Mouse (Mus musculus) T-helper 2 cell (primary cell): Measurements from ENCODE around the gene Il12a.

Source experiments
- in situ Hi-C: fragments of 300-600 bp; cut with MboI, MseI; formaldehyde crosslinking; loops from one replicate; pipeline ENCODE4 v1.15.1; 2025; ENCODE audit warnings: high pct_unique_total_duplicates

The Il12a gene

DNA sequence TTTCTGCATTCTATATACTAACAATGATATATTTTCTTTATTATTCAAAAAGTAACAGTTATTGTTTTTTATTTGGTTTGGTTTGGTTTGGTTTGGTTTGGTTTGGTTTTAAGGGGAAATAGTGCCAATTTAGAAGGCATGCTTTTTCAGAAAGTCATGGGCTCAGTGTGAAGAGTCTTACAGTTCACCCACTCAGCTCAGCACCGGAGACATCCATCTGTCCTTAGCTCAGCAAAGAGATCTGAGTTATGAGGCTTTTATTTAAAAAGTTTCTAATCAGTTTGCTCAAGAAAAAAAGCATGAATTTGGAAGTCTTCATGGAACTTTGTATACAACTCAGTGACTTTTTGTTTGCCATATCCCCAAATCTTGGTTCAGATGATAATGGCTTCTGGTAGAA, 6.2 kb upstream of the Il12a start:
- in situ Hi-C loops = no loop called here

DNA sequence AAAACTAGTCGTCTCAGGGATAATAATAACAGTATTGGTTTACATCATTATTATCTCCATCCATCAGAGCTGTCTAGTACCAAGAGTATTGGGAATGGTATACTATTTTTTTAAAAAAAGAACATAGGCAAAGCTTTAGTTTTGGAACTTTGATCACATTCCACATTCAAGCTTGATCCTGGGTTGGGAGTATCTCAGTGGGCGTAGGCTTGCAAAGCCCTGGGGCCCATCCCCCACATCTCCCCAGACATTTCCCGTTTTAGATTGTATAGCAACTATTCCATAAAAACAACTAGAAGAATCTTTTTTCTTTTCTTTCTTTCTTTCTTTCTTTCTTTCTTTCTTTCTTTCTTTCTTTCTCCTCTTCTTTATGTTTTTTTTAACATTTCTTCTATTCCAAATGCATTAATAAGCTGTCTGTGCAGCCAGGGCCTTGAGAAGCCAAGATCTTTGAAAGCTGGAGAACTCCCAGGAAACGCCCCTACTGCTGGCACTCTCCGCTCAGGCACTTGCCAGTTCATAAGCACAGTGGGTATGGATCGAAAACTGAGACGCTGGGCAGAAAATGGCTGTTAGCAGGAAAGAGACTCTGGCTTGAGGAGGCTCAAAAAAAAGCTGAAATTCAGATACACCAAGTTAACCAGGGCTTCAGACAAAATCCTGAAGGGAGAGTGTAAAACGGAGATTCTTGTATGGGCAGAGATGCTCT, 3.4 kb upstream of the Il12a start:
- in situ Hi-C loops = no loop called here

DNA sequence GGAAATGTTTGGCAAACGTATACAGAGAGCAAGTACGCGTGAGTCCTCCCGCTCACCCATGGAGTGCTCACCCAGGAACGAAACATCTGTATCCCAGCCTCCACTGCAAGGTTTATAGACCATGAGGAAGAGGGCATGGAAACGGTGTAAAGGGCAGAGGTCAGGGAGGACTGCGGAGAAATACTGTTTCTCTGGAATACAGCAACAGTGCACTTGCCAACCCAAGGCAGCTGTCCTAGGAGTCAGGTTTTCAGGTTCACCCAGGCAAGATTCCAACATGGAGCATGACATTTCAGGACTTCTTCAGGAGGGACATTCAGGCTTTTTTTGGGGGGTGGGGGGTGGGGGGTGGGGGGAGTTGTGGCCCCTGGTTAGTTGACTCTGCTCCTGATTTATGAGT, 1.1 kb upstream of the Il12a start:
- in situ Hi-C loops = no loop called here

DNA sequence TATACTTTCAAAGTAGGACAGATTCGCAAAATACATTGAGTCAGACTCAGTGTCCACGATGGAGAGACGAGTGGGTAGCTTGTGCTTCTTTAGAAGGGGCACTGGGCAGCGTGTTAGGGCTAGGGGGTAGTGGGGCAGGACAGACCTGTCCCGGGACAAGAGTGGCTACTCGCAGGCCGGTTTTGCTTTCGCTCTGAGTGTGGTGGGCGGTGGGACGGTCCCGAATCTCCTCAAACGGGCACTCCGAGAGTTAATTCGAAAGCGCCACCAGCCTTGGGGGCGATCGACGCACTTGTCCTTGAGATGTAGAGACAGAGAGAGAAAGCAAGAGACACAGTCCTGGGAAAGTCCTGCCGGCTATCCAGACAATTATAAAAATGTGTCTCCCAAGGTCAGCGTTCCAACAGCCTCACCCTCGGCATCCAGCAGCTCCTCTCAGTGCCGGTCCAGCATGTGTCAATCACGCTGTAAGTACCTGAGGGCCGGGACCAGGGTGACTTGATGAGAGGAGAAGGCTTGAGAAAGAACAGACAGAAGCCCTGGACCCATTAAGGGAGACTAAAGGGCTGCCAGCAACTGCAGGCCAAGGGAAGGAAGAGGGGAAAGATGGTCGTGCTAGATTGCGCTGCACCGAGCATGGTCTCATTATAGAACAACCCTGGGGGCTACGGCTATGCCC, 795 bp downstream of the Il12a start:
- in situ Hi-C loops = no loop called here

DNA sequence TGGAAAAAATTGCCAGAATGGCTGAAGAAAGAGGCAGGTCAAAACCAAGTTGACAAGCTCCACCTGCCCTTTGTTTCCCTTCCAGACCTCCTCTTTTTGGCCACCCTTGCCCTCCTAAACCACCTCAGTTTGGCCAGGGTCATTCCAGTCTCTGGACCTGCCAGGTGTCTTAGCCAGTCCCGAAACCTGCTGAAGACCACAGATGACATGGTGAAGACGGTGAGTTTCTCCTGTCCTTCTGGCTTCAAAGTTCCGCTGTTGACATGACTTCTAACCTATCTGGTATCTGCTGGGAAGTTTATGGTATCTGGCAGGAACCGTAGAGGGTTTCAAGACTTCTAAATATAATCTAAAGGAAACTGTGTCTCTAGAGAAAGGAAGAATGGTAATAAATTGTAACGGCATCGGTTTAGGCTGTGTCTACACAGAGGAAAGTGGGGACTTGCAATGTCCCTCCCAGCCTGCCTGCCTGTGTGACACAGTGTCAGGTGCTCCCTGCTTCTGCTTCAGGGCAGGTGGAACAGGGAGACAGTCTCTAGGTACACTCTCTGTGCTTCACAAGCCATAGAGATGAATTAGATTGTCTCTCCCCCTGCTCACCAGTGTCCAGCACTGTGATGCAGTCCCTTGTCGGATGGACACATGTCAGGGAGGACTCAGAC, 1.6 kb downstream of the Il12a start:
- in situ Hi-C loops = no loop called here

DNA sequence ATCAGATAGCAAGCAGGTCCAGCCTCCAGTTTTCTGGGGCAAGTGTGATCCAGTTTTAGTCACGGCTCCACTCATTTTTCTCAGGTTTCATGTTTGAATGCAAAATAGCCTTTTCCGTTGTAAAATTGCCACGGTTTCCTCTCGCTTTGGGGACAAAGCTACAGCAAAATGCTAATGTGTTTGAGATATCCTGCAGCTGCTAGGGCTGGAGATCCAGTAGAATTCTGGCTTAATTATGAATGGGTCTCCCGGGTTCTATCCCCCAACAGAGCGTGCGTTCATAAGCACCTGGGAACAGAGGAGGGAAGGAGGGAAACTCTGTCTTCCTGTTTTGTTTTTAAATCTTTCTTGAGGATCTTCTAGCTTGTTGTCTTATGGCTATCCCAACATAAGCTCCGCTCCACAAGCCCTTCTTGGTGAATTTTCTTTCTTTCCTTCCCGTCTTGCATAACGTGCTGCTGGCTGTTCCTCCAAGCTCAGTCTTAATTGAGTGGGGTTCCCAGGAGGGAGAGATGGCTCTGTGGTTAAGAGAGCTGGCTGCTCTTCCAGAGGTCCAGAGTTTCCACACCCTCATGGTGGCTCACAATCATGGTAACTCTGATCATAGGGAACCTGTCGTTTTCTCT, 2.3 kb downstream of the Il12a start:
- in situ Hi-C loops = no loop called here

DNA sequence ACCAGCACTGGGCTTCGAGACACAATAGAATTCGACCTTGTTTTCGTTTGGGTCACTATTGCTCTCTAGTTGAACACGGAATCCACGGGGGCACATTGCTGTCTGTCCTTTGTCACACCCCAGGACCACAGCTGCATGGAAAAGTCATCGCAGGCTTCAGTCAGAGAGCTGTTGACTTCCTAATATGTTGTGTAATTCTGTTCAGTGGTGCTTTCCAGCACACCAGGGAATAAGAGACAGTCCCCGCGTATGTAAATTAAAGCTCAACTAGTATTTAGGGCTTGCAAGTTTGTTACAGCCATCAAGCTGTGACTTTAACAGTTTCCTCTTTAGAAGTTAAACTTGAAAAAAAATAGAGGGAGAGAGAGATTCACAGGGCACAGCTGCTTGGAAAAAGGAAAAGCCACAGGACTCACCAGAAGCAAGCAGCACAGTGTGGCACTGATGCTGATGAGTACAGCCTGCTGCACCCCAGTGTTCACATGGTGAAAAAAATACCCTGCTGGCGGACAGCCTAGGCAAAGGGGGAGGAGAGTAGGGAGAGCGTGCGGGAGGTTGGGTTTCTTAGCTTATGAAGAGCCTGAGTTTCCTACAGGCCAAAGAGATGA, 3.1 kb downstream of the Il12a start:
- in situ Hi-C loops = no loop called here

DNA sequence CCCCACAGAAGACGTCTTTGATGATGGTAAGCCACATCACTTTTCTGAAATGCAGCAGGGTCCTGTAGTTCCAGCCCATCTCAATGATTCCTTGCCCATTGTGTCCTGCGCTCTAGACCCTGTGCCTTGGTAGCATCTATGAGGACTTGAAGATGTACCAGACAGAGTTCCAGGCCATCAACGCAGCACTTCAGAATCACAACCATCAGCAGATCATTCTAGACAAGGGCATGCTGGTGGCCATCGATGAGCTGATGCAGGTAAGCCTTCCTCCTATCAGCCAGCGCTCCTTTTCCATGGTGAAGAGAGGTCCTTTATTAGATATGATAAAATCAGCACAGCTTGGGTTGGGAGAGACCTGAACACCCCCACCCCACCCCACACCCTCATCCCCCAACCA, 4.9 kb downstream of the Il12a start:
- in situ Hi-C loops = no loop called here

DNA sequence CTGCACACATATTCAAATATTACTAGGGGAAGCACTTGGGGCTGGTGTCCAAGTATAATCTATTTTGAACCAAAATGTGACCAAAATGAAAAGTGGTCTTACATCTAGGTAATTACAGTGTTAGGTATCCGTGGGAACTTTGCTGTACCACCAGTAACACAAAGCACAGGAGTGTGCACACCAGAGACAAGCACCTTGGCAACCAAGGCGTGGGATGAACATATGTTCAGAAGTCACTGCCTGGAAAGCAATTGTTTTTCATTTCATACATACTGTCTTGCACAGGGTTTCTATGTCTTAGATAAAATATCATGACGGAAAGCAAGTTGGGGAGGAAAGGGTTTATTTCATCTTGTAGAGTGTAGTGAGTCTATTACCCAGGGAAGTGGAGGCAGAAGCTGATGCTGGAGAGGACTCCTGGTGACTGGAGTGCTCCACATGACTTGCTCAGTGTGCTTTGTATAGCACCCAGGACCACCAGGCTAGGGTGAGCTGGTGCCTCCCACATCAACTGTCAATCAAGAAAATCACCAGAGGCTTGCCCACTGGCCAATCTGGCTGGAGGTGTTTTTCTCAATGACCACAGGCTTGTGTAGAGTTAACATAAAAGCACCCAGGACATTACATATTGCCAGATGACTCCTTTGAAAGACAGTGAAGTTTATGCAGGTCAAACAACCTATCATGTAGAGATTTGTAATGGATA, 6.2 kb downstream of the Il12a start:
- in situ Hi-C loops = no loop called here

DNA sequence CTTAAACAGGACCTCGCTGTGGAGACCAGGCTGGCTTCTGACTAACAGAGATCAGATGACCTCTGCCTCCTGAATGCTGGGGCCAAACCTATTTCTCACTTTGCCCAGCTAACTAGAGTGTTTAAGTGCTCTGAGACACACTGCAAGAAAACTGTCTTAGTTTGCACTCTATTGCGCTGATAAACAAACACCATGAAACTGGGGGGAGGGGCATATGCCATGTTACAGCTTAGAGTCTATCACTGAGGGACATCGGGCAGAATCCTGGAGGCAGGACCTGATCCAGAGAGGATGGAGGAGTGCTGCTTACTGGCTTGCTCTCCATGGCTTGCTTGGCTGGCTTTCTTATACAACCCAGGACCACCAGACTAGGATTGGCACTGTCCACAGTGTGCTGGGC, 8.2 kb downstream of the Il12a start:
- in situ Hi-C loops = no loop called here

DNA sequence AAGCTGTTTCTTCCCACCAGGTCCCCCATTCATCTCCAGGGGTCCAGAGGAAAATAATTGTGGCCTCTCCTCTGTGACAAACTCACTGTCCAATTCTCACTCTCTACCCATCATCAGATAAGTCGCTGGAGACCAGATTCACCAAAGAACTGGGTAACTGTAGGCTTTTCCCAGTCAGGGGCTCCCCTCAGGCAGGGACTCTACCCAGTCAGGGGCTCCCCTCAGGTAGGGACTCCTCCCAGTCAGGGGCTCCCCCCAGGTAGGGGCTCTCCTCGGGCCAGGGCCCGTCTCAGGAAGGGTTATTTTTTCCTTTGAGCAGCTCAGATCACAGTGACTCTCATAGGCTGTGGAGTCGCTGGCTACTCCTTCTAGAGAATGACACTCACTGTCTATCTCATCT, 9.6 kb downstream of the Il12a start:
- in situ Hi-C loops = no loop called here

DNA sequence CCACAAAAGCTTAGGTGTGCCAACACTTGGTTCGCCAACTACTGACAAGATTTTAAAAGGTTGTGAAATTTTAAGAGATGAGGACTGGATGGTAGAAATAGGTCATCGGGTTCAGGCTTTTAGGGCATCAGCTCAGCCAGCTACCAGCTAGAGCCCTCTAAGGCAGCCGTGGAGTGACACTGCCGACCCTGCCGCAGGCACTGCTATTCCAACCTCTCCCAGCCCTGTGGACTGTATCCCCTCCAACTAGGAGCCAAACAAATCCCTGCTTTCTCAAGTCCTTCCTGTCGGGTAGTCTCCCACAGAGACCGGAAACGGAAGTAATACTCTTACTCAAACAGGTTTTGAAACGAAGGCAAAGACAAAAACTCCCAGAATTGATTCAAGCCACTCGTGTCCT, 15.9 kb downstream of the Il12a start:
- in situ Hi-C loops = no loop called here

DNA sequence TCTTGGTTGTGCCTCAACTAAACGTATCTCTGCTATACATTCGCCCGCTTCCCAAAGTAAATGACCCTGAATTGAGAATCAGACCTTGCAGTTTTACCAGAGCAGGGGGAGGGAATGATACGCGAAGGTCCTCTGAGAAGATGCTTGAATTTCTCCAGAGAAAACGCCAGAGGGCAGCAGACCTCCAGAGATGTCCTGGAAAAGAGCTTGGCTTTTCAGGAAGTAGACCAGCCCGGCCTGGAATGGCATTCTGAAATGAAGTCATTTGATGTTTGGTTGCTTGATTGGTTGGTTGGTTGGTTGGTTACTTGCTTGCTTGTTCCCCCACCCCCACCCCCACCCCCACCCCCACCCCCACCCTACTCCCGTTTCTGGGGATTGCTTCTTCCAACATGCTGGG, 17.8 kb downstream of the Il12a start:
- in situ Hi-C loops = no loop called here

DNA sequence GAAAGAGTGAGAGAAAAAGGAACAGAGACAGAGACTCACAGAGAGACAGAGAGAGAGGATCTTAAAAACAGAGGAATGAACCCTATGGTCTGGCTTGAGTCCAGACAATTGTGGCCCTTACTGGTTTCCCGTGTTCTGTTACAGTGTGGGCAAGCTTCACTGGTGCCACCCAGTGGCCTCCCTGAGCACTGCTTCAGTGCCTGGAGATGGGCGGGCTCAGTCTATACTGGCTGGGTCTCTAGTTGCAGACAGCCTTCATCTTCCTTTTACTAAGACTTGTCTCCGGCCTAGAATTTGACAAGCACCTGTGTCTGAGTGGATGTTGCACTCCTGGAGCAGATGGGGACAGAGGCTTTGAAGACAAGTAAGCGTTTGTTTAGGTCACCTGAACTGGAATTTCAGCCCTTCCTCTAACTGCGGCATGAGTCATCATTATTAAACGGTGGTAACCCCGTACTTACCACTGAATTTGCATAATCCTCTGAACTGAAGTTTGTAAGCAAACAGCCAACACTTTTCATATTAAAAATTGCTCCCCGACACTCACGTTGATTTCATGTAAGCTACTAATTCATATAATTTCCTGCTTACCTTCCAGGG, 18.9 kb downstream of the Il12a start:
- in situ Hi-C loops = no loop called here

DNA sequence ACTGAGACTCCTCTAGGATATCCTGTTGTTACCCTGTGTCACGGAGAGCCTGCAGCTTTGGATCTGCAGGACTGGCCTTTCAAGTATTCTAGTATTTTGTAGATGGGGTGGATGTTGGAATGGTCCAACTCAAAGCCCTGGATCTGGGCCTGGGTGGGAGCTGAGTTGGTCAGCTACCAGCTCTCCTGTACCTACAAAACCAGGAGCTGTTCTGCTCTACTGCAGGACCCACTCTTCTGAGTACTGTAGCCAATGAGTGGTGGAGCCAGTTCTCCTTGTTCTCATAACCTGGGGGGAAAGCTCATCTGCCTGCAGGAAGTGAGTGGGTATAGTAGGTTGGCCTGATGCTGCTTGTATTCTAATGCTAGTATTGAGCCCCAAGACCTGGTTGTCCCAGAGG, 20.0 kb downstream of the Il12a start:
- in situ Hi-C loops = loop anchor here (5.0 to 10.0 kb wide), 3 partner anchors 54 to 154 kb away; partner anchors contain the start of gene 1110032F04Rik

DNA sequence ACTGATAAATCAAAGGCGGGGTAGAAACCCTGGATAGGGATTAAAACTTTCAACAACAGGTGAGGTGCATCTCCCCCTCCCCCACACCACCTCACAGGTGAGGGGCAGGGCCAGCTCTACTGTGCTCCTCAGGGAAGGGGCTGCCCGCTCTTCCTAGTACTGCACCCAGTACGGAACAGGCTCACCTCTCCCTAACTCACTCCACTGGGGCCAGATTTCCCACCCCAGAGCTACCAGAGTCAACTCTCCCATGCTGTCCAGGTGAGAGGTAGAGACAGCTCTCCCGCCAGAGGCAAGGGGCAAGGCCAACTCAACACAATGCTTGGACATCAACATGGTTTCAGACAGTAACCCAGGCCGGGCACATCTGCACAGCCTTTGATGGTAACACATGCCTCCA, 21.1 kb downstream of the Il12a start:
- in situ Hi-C loops = loop anchor here (5.0 to 10.0 kb wide), 3 partner anchors 53 to 153 kb away; partner anchors contain the start of gene 1110032F04Rik

DNA sequence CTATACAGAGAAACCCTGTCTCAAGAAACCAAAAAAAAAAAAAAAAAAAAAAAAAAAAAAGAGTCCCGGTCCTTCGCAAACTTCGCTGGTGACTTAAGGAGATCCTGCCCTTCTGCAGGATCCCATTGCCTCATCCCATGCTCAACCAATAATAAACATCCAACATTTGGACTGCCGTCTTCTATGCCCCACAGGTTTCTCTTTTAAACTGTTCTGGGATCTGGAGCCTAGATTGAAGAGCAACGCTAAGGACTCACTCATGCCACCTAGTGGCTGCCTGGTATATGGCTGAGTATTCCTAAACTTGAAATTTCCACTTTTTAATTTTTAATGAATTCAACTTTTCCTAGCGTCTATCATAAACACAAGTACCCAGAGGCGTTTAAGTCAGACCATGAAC, 23.1 kb downstream of the Il12a start:
- in situ Hi-C loops = loop anchor here (5.0 to 10.0 kb wide), 3 partner anchors 51 to 151 kb away; partner anchors contain the start of gene 1110032F04Rik

DNA sequence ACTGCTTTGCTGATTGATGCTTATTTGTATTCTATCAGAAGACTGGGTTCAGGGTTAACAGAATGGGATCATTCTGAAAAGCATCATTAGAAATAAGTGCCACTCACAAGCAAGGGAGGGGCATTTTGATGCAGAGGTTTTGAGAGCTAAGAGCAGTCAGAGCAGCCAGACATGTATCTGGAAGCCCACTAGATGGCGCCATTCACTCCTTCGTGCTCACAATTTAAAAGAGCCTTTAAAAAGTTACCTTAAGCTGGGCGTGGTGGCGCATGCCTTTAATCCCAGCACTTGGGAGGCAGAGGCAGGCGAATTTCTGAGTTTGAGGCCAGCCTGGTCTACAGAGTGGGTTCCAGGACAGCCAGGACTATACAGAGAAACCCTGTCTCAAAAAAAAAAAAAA, 26.9 kb downstream of the Il12a start:
- in situ Hi-C loops = loop anchor here (5.0 to 10.0 kb wide), 3 partner anchors 47 to 245 kb away; partner anchors contain the start of gene 1110032F04Rik

DNA sequence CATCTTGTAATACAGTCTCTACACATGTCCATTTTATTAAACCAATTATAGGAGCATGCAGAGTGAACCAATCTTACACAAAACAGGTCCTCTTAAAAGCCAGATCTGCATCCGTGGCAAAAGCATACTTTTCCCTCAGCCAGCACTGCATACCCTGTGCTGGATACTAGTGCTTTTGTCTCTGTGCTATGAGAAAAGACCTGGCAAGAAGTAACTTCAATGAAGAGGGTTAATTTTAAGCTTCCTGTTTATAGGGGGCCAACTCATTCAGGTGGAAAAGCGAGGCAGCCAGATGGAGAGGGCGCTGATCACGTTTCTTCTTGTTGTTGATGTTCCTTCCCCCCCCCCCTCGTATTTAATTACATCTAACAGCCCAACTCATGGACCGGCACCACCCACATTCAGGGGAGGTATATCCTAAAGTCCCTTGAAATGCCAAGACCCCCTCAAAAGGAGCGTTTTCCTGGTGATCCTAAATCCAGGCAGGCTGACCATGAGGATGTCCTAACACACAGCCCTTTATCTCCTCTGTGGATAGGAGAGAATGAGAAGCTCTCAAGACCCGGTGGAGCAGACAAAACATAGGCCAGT, 28.9 kb downstream of the Il12a start:
- in situ Hi-C loops = loop anchor here (5.0 to 10.0 kb wide), 3 partner anchors 45 to 243 kb away; partner anchors contain the start of gene 1110032F04Rik

DNA sequence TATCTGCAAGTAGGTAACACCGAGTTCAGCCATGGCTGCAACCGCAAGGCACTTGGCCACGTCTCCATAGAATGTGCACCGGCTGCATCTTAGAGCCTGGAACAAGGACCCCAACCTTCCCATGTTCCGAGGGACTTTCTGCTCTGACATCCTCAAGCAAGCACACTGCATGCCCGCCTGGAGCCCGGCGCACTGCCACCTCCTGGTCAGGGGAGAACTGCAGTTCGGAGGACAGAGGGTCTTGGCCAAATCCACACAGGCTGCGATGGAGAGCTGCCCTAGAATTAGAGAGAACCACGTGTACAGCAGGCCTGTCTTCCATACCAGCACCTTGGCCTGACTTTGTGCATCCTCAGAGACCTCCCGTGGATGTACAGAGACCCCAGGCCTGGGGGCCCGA, 29.8 kb downstream of the Il12a start:
- in situ Hi-C loops = no loop called here
